Mouse (Mus musculus) stomach, postnatal 0 days (tissue): ENCODE measurements around the gene Acp4. TPM values are rescaled to one million over a fixed set of nuclear protein-coding genes. Genes with fewer than 3 reads are reported as not detected.
"Not testable (repeated sequence)": the region's sequence is repeated elsewhere in the genome, so short reads cannot be mapped to it uniquely, and the experiment has no call there.

Experiments used
- ATAC-seq: fragments of 200-750 bp; cut with Nextera tagmentation; 2 replicates; pipeline ENCODE4 v1.8.0; 2017; ENCODE audit not compliant: low FRiP score, low TSS enrichment
- DNase-seq: peaks from one replicate; pipeline ENCODE4 v3.0.0-alpha.2; 2016; ENCODE audit warnings: low spot score
- H3K27ac ChIP-seq: fragments of 300-500 bp; sonication (generic); replicated peaks from 2 replicates; pipeline ENCODE4 v1.5.1; 2014; ENCODE audit warnings: mild to moderate bottlenecking, control low read depth
- H3K27me3 ChIP-seq: fragments of 300-500 bp; sonication (generic); 2 replicates; pipeline ENCODE4 v1.6.1; 2014; ENCODE audit warnings: low read length; ENCODE audit not compliant: control insufficient read depth, insufficient read depth
- H3K36me3 ChIP-seq: fragments of 300-500 bp; sonication (generic); 2 replicates; pipeline ENCODE4 v1.6.1; 2014; ENCODE audit warnings: low read length, mixed read lengths; ENCODE audit not compliant: control insufficient read depth, insufficient read depth
- H3K4me1 ChIP-seq: fragments of 300-500 bp; sonication (generic); replicated peaks from 2 replicates; pipeline ENCODE4 v1.6.1; 2014; ENCODE audit warnings: antibody characterized with exemption; ENCODE audit not compliant: control insufficient read depth, insufficient read depth
- H3K4me2 ChIP-seq: fragments of 300-500 bp; sonication (generic); replicated peaks from 2 replicates; pipeline ENCODE4 v1.6.1; 2014; ENCODE audit warnings: low read depth, mild to moderate bottlenecking, control low read depth, moderate library complexity
- H3K4me3 ChIP-seq: fragments of 300-500 bp; sonication (generic); 2 replicates; pipeline ENCODE4 v1.5.1; 2014; ENCODE audit warnings: low read depth, low read length, control low read depth
- H3K9ac ChIP-seq: fragments of 300-500 bp; sonication (generic); 2 replicates; pipeline ENCODE4 v1.6.1; 2014; ENCODE audit warnings: mild to moderate bottlenecking, low read length, control low read depth, mixed read lengths
- H3K9me3 ChIP-seq: fragments of 300-500 bp; sonication (generic); 2 replicates; pipeline ENCODE4 v1.6.1; 2016; ENCODE audit warnings: low read length; ENCODE audit not compliant: control insufficient read depth
- CTCF ChIP-seq: IDR thresholded peaks from 2 replicates; pipeline ENCODE4 v1.5.1; 2016; ENCODE audit warnings: antibody characterized with exemption, low read depth, mild to moderate bottlenecking, moderate library complexity
- EP300 ChIP-seq: optimal IDR thresholded peaks from 2 replicates; pipeline ENCODE3; 2016; ENCODE audit warnings: antibody characterized with exemption
- WGBS: fragments of 180-500 bp; shearing (Covaris S2); extraction: QIAGEN DNeasy Blood & Tissue Kit; methylation state at CpG from one replicate; pipeline ENCODE4 v1.1.7; 2014; 5-methylcytosine and 5-hydroxymethylcytosine counted together
- polyA plus RNA-seq: library from polyadenylated mRNA; unstranded; fragments of >200 nt; fragmentation: Nextera tagmentation; extraction: Ambion mirVana; gene quantifications from 2 replicates; pipeline ENCODE4 v1.2.1, GENCODE M21; 2015

Gene Acp4
- polyA plus RNA-seq, 1 experiment from 2014 or later: not detected

GRCm38 (mm10) chr7:44235909-44236308 lies 21.3 kb downstream of the Acp4 start, which contains the start of gene Gm36864:
Gm36864 (plus strand) TSS chr7:44236177.
- ATAC-seq: no peak

GRCm38 (mm10) chr7:44225076-44225475 lies 32.1 kb downstream of the Acp4 start, which contains the start of gene Klk1:
Klk1 (plus strand) TSS chr7:44225360.
- Histone ChIP-seq H3K4me2 (no peak within 1 kb of the TSS), H3K36me3 (no peaks in the 10 kb centered on the region), H3K27ac (no peak within 1 kb of the TSS), H3K9me3 (no peaks in the 10 kb centered on the region), H3K4me1 (no peaks in the 10 kb centered on the region), H3K27me3 (no peaks in the 10 kb centered on the region), H3K9ac (no peak within 1 kb of the TSS), H3K4me3 (no peak within 1 kb of the TSS)
- DNase-seq (peak; percentile 29), ATAC-seq (no peak)
- no peak for TF ChIP-seq EP300
- WGBS: 18% methylated on average over 1 of the region's 1 CpGs

More at GRCm38 (mm10) chr7:44235909-44236308, 21.3 kb downstream of the Acp4 start, which contains the start of gene Gm36864:
- TF ChIP-seq EP300: no peak
- TF ChIP-seq CTCF: no peak
- H3K4me2 ChIP-seq: no peak within 1 kb of the TSS
- H3K27me3 ChIP-seq: no peaks in the 10 kb centered on the region
- H3K4me1 ChIP-seq: no peaks in the 10 kb centered on the region
- no peak within 1 kb of the TSS for H3K27ac ChIP-seq
- no peak within 1 kb of the TSS for H3K4me3 ChIP-seq
- H3K36me3 ChIP-seq: no peaks in the 10 kb centered on the region
- no peaks in the 10 kb centered on the region for H3K9me3 ChIP-seq
- WGBS: 65% methylated on average over 3 of the region's 3 CpGs
- no peak for DNase-seq
- H3K9ac ChIP-seq: no peak within 1 kb of the TSS

GRCm38 (mm10) chr7:44222335-44222734 lies 34.8 kb downstream of the Acp4 start:
- not testable (repeated sequence) for H3K9ac ChIP-seq, ATAC-seq, DNase-seq, H3K4me2 ChIP-seq, H3K9me3 ChIP-seq, H3K27ac ChIP-seq, H3K27me3 ChIP-seq, H3K4me3 ChIP-seq, H3K4me1 ChIP-seq, H3K36me3 ChIP-seq
- 74% methylated on average over 5 of the region's 6 CpGs for WGBS

GRCm38 (mm10) chr7:44221601-44222000 lies 35.6 kb downstream of the Acp4 start:
- not testable (repeated sequence) for ATAC-seq, H3K27ac ChIP-seq, H3K4me2 ChIP-seq, H3K4me3 ChIP-seq, H3K4me1 ChIP-seq, H3K27me3 ChIP-seq, H3K9ac ChIP-seq, DNase-seq, H3K36me3 ChIP-seq, H3K9me3 ChIP-seq
- WGBS: 66% methylated on average over 8 of the region's 10 CpGs

GRCm38 (mm10) chr7:44215645-44216044 lies 41.5 kb downstream of the Acp4 start, which contains the start of gene Klk1b5:
Klk1b5 (plus strand) TSS chr7:44215945.
- no peak within 1 kb of the TSS for H3K4me3 ChIP-seq
- H3K36me3 ChIP-seq: no peaks in the 10 kb centered on the region
- H3K9me3 ChIP-seq: no peaks in the 10 kb centered on the region
- no peak for DNase-seq
- no peak for ATAC-seq
- no peak for TF ChIP-seq EP300
- no peak within 1 kb of the TSS for H3K4me2 ChIP-seq
- no peaks in the 10 kb centered on the region for H3K4me1 ChIP-seq
- no peaks in the 10 kb centered on the region for H3K27me3 ChIP-seq
- no peak within 1 kb of the TSS for H3K27ac ChIP-seq
- no peak within 1 kb of the TSS for H3K9ac ChIP-seq
- 74% methylated on average over 1 of the region's 1 CpGs for WGBS

- Histone ChIP-seq H3K4me3 (no peak overlapping the region), H3K4me2 (no peak overlapping the region), H3K27me3 (no peaks in the 10 kb centered on the region), H3K36me3 (no peaks in the 10 kb centered on the region), H3K9ac (no peak overlapping the region), H3K9me3 (no peaks in the 10 kb centered on the region), H3K27ac (no peak overlapping the region), H3K4me1 (no peaks in the 10 kb centered on the region)
- DNase-seq (no peak), ATAC-seq (no peak)
- 67% methylated on average over 3 of the region's 3 CpGs for WGBS
- no peak for TF ChIP-seq EP300
- no peak for TF ChIP-seq CTCF
Observed at GRCm38 (mm10) chr7:44208307-44208706, 48.9 kb downstream of the Acp4 start.

GRCm38 (mm10) chr7:44207135-44207534 lies 50.0 kb downstream of the Acp4 start, which contains the start of gene Klk1b4:
Klk1b4 (plus strand) TSS chr7:44207435.
- not testable (repeated sequence) for H3K27me3 ChIP-seq, H3K4me3 ChIP-seq, H3K27ac ChIP-seq, ATAC-seq, H3K4me2 ChIP-seq, H3K9ac ChIP-seq, H3K9me3 ChIP-seq, H3K4me1 ChIP-seq, DNase-seq, H3K36me3 ChIP-seq
- WGBS: 34% methylated on average over 3 of the region's 3 CpGs
